Mouse (Mus musculus) heart, embryonic 16.5 days (tissue): ENCODE measurements around the gene Lrrc8d. TPM values are rescaled to one million over a fixed set of nuclear protein-coding genes. Genes with fewer than 3 reads are reported as not detected.
A peak's percentile ranks its signal among the peaks of the same experiment; 100 is the strongest.

ENCODE experiments used
- ATAC-seq: fragments of 200-750 bp; cut with Nextera tagmentation; replicated peaks from 2 replicates; pipeline ENCODE4 v1.8.0; 2017; ENCODE audit warnings: moderate number of reproducible peaks; ENCODE audit not compliant: insufficient read depth, low FRiP score; ENCODE audit errors: extremely low read depth
- H3K27ac ChIP-seq: fragments of 300-500 bp; sonication (generic); 2 replicates; pipeline ENCODE4 v1.5.1; 2014; ENCODE audit warnings: mild to moderate bottlenecking, low read length, control low read depth, moderate library complexity
- H3K27me3 ChIP-seq: fragments of 300-500 bp; sonication (generic); 2 replicates; pipeline ENCODE4 v1.6.1; 2014; ENCODE audit warnings: low read length, mixed read lengths; ENCODE audit not compliant: control insufficient read depth, insufficient read depth
- H3K36me3 ChIP-seq: fragments of 300-500 bp; sonication (generic); 2 replicates; pipeline ENCODE4 v1.6.1; 2014; ENCODE audit not compliant: control insufficient read depth, insufficient read depth
- H3K4me1 ChIP-seq: fragments of 300-500 bp; sonication (generic); 2 replicates; pipeline ENCODE4 v1.6.1; 2014; ENCODE audit warnings: low read length, mixed read lengths; ENCODE audit not compliant: control insufficient read depth, insufficient read depth
- H3K4me2 ChIP-seq: fragments of 300-500 bp; sonication (generic); 2 replicates; pipeline ENCODE4 v1.6.1; 2014; ENCODE audit warnings: low read depth, mild to moderate bottlenecking, control low read depth, low read length
- H3K4me3 ChIP-seq: fragments of 300-500 bp; sonication (generic); 2 replicates; pipeline ENCODE4 v1.5.1; 2014; ENCODE audit warnings: mild to moderate bottlenecking, control low read depth, low read length
- H3K9ac ChIP-seq: fragments of 300-500 bp; sonication (generic); 2 replicates; pipeline ENCODE4 v1.6.1; 2014; ENCODE audit warnings: low read length, control low read depth
- H3K9me3 ChIP-seq: fragments of 300-500 bp; sonication (generic); replicated peaks from 2 replicates; pipeline ENCODE4 v1.6.1; 2016; ENCODE audit warnings: low read length; ENCODE audit not compliant: control insufficient read depth
- WGBS: fragments of 180-500 bp; shearing (Covaris S2); extraction: QIAGEN DNeasy Blood & Tissue Kit; methylation state at CpG from one replicate; pipeline ENCODE4 v1.1.7; 2014; 5-methylcytosine and 5-hydroxymethylcytosine counted together
- polyA plus RNA-seq: library from polyadenylated mRNA; unstranded; fragments of >200 nt; fragmentation: Nextera tagmentation; extraction: Ambion mirVana; gene quantifications from 2 replicates; pipeline ENCODE4 v1.2.1, GENCODE M21; 2015

Gene Lrrc8d
- polyA plus RNA-seq, 1 experiment from 2014 or later, result 8.3 TPM

DNA sequence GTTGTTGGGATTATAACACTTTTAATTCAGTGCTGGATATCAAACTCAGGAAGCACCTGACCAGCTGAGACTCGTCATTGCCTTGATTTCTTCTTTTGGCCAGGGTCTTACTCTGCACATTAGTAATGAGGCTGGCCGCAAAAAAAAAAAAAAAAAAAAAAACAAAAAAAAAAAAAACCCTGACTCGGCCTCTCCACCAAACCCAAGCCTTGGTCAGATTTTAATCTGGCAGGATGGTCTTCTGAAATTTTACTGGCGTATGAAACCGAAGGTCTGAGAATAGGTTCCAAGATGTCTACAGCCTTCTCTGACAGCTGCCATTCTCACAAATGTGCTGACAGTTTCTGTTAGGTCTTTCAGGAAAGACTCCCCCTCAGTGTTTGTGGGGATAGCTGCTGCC, 8.5 kb downstream of the Lrrc8d start:
- H3K9ac ChIP-seq, result no peak overlapping the region
- ATAC-seq, result no peak
- H3K4me1 ChIP-seq, result peaks cover 10% of the 10 kb centered on the region; the same call in 1 of the 2 replicates
- H3K4me2 ChIP-seq, result no peak overlapping the region
- WGBS, result 83% methylated on average over 5 of the region's 5 CpGs
- H3K27me3 ChIP-seq, result no peaks in the 10 kb centered on the region
- H3K4me3 ChIP-seq, result no peak overlapping the region
- H3K27ac ChIP-seq, result no peak overlapping the region
- no peaks in the 10 kb centered on the region for H3K36me3 ChIP-seq
- H3K9me3 ChIP-seq, result no peaks in the 10 kb centered on the region

DNA sequence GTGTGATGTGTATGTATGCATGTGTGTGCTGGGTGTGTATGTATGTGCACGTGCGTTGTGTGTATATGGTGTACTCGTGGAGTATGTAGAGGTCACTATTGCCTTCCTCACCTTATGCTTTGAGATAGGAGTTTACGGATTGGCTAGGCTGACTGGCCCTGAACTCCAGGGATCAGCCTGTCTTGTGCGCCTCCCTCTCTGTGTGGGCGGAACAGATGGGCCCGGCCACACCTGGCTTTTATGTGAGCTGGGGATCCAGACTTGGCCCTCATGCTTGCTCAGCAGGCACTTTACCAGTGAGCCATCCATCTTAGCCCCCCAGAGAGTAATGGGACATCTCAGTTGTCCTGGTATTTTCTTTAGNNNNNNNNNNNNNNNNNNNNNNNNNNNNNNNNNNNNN, 10.7 kb downstream of the Lrrc8d start:
- no peak overlapping the region for H3K4me3 ChIP-seq
- 88% methylated on average over 7 of the region's 7 CpGs for WGBS
- H3K9me3 ChIP-seq, result no peaks in the 10 kb centered on the region
- H3K9ac ChIP-seq, result no peak overlapping the region
- no peak overlapping the region for H3K27ac ChIP-seq
- ATAC-seq, result no peak
- no peaks in the 10 kb centered on the region for H3K36me3 ChIP-seq
- H3K27me3 ChIP-seq, result no peaks in the 10 kb centered on the region
- H3K4me1 ChIP-seq, result peaks cover 3% of the 10 kb centered on the region
- no peak overlapping the region for H3K4me2 ChIP-seq

DNA sequence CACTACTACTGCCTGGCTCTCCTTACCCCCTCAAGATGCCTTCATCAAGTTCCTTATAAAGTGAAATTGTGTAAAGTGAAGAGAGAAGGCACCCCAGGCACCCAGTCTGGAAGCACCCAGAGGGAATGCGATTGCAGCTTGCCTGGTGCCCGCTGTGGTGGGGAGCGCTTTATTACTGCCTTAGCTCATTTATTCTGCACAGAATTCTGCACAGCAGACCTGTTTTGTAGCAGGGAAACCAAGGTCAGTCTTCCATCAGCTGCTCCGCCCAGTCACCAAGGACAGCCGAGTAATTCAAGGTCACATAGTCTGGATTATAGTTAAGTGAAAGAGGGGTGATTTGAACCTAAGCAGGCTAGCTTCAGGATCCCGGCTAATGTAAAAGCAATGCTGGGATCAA, 14.7 kb downstream of the Lrrc8d start:
- WGBS, result 82% methylated on average over 6 of the region's 6 CpGs
- Histone ChIP-seq H3K27me3 (no peaks in the 10 kb centered on the region), H3K4me3 (no peak overlapping the region), H3K36me3 (no peaks in the 10 kb centered on the region), H3K27ac (no peak overlapping the region), H3K4me2 (no peak overlapping the region), H3K9me3 (no peaks in the 10 kb centered on the region), H3K4me1 (peaks cover 17% of the 10 kb centered on the region), H3K9ac (no peak overlapping the region)
- no peak for ATAC-seq

DNA sequence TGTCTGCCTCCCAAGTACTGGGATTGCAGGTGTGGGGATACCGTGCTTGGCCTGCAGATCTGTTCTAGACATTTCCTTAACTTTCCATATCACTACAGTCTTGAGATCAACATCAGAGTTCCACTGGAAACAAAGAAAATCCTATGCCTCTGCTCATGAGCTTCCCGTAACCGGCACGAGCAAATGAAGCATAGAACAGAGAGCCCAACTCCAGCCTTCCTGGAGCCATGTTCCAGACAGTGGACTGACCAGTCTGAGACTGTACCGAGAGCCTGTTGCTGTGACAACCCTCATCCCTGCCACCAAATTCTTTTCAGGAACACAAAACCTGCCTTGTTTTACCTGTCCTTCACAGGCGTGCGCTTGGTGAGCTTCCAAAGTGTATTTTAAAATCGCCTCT, 15.3 kb downstream of the Lrrc8d start:
- 83% methylated on average over 8 of the region's 8 CpGs for WGBS
- Histone ChIP-seq H3K27ac (no peak overlapping the region), H3K36me3 (no peaks in the 10 kb centered on the region), H3K4me2 (no peak overlapping the region), H3K9ac (no peak overlapping the region), H3K4me3 (no peak overlapping the region), H3K4me1 (peaks cover 17% of the 10 kb centered on the region), H3K27me3 (no peaks in the 10 kb centered on the region), H3K9me3 (no peaks in the 10 kb centered on the region)
- ATAC-seq, result no peak

DNA sequence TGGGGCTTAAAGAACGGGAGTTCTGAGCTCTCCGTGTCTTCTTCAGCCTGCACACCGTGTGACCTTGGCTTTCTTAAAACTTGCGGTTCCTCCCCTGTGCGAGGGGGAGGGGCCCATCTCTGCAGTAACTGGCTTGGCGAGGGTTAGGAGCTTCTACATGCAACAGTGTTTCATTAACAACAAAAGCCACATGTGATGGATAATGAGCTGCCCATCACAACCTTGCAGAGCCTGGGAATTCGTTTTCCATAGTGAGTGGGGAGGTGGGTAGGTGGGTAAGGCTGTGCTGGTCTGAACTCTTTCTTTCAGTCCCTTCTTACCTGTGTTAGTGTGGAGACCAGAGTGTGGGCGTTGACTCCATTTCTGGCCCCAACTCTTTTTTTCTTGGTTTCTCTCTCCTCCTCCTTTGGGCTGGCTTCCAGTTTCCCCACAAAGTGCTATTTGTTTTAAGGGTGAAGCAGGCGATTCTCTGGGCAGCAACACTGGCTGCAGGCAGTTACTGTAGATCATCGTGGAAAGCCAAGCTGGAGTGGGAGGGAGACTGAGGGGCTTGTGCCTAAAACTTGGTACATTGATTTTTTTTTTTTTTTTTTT, 15.9 kb downstream of the Lrrc8d start:
- H3K9me3 ChIP-seq, result no peaks in the 10 kb centered on the region
- H3K27me3 ChIP-seq, result no peaks in the 10 kb centered on the region
- H3K4me2 ChIP-seq, result no peak overlapping the region
- 63% methylated on average over 10 of the region's 10 CpGs for WGBS
- H3K27ac ChIP-seq, result no peak overlapping the region
- H3K4me3 ChIP-seq, result no peak overlapping the region
- no peaks in the 10 kb centered on the region for H3K36me3 ChIP-seq
- ATAC-seq, result no peak
- H3K9ac ChIP-seq, result no peak overlapping the region
- H3K4me1 ChIP-seq, result peaks cover 17% of the 10 kb centered on the region

DNA sequence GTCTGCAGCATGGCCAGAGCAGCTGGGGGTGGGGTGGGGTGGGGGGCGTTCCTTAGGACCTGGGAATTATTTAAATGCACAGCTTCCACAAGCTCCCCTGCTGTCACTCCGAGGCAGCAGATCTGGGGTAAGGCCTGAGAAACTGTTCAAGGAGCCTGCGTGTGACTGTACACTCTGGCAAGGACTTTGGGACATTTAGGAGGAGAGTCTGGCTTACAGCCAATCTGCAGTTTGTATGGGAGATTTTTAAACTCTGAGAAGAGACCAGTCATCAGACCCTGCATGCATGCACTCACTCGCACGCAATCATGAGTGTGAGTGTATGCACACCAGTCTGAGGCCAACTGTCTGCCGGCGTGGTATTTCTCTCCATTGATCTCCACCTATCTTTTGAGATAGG, 17.5 kb downstream of the Lrrc8d start:
- Histone ChIP-seq H3K9me3 (no peaks in the 10 kb centered on the region), H3K36me3 (no peaks in the 10 kb centered on the region), H3K27ac (no peak overlapping the region), H3K4me3 (no peak overlapping the region), H3K4me1 (peaks cover 17% of the 10 kb centered on the region), H3K9ac (no peak overlapping the region), H3K27me3 (no peaks in the 10 kb centered on the region), H3K4me2 (no peak overlapping the region)
- 41% methylated on average over 7 of the region's 7 CpGs for WGBS
- ATAC-seq, result peak; percentile 29; the same call in 1 of the 2 replicates

DNA sequence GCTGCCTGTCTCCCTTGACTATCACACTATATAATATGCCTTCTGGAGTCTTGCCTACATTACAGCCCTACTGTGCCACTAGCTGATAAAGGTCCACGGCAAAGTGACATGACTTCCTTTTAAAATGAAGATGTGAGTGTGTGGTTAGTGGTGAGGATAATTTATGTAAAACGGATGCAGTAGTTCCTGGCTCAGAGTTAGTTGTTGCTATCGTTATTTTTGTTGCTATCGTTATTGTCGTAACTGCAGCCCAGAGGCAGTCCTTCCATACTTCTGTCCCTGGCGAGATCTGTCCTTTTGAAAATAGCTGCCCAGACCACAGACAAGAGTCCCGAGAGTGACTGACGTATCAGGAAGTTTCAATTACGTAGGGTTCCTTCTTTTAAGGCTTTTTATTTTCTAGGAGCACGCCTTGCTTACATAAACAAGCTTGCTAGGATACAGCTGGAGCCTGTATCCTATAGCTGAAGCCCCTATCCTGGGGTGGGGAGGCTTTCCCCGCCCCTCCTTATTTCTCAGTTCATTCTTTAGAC, 18.4 kb downstream of the Lrrc8d start:
- ATAC-seq, result no peak; the same call in 1 of the 2 replicates
- Histone ChIP-seq H3K9ac (no peak overlapping the region), H3K36me3 (no peaks in the 10 kb centered on the region), H3K27ac (peak overlapping the region; percentile 25), H3K4me1 (peaks cover 17% of the 10 kb centered on the region), H3K27me3 (no peaks in the 10 kb centered on the region), H3K4me3 (no peak overlapping the region), H3K9me3 (no peaks in the 10 kb centered on the region), H3K4me2 (peak overlapping the region; percentile 27; the same call in 1 of the 2 replicates)
- 55% methylated on average over 11 of the region's 11 CpGs for WGBS

DNA sequence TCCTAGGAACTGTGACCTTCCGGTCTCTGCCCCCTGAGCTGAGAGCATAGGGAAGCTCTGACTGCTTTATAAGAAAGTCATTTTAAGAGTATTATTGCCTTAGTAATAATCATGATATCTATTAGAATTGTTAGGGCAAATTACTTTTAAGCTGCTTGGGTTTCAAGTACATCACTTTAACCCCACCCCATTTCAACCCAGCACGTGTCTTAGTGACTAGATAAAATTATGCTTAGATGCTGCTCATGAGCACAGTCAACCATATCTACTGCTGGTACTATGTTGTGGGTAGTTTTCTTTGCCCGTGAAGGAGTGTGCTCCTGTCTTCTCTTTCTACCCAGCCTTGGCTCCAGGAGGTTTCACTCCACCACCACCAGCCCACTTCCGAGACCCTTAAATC, 21.5 kb downstream of the Lrrc8d start:
- Histone ChIP-seq H3K9me3 (no peaks in the 10 kb centered on the region), H3K9ac (no peak overlapping the region), H3K4me3 (no peak overlapping the region), H3K36me3 (no peaks in the 10 kb centered on the region), H3K27ac (no peak overlapping the region), H3K4me1 (peaks cover 14% of the 10 kb centered on the region), H3K4me2 (no peak overlapping the region), H3K27me3 (no peaks in the 10 kb centered on the region)
- no peak for ATAC-seq
- 88% methylated on average over 4 of the region's 4 CpGs for WGBS

DNA sequence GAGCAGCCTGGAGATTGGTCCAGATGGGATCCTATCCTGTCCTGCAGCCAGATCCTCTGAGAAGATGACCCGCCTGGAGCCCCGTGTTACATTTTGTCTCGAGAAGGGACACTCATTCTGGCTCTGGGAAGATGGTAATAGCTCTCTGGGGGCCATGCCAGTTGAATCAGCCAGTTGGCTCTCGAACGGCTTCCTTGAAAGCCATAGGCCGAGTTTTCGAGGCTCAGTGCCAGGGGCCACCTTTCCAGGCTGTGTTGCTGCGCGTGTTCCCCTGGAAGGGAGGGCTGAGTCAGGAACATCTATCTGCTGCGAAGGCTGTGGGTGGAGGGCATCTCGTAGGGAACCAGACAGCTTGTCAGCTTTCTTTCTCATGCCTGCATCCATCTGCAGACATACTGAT, 23.0 kb downstream of the Lrrc8d start:
- Histone ChIP-seq H3K27ac (no peak overlapping the region), H3K27me3 (no peaks in the 10 kb centered on the region), H3K36me3 (no peaks in the 10 kb centered on the region), H3K4me1 (peaks cover 3% of the 10 kb centered on the region), H3K9ac (no peak overlapping the region), H3K4me3 (no peak overlapping the region), H3K9me3 (no peaks in the 10 kb centered on the region), H3K4me2 (no peak overlapping the region)
- ATAC-seq, result no peak
- WGBS, result 92% methylated on average over 11 of the region's 11 CpGs
